Mouse (Mus musculus): Measurements from ENCODE around the gene Creld1.

Gene Creld1

DNA sequence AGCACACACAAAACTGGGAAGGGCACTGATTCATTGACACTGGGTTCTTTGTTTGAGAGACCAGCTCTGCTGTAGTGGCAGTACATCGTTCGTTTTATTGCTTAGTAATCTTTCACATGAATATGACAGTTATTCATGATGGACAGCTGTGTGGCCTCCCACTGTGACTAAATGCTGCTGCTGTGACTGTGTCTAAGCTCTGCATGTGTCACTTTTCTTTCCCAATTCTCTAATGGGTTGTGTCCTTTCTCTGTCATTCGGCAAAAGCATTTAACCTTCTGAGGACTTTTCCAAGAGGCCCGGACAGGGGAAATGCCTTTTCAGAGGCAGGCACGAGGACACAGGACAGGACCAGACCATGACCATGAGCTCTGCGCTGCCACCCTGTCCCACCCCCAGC, 30.8 kb downstream of the Creld1 start:
- no peak for DNase-seq

DNA sequence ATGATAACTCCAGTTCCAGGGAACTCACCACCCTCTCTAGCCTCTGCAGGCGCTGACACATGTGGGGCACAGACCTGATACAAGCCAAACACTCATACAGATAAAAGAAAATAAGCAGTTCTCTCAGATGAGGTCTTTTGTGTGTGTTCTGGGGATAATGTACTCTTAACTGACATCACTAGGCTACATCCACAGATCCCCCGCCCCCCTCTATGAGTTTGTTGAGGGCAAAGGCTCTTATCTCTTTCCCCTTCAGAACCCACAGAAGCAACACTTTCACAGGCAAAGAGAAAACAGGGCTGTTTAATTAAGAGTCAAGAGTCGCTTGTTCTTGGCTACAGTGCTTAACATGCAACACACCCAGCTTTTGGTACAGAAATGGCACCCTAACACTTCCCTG, 31.5 kb downstream of the Creld1 start:
- no peak for DNase-seq

GRCm38 (mm10) chr6:113517434-113518080, 34.5 kb downstream of the Creld1 start:
- DNase-seq: no peak

DNA sequence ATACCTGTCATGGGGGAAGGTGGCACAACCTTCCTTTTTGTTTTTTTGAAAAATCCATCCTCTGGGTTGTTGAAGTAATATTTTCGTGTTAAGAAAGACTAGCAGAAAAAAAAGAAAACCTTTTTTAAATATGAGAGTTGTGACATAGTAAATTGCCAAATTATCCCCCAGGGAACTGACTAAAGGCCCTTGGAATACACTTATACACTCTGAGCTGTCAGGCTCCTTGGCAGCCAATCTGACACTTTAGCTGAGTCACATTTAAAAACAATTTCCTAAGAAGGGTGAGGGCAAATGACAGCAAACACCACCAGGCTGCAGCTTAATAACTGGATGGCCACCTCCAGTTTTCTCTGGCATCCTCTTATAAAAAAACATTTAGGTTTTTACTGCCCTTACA, 39.2 kb downstream of the Creld1 start:
- no peak for DNase-seq

DNA sequence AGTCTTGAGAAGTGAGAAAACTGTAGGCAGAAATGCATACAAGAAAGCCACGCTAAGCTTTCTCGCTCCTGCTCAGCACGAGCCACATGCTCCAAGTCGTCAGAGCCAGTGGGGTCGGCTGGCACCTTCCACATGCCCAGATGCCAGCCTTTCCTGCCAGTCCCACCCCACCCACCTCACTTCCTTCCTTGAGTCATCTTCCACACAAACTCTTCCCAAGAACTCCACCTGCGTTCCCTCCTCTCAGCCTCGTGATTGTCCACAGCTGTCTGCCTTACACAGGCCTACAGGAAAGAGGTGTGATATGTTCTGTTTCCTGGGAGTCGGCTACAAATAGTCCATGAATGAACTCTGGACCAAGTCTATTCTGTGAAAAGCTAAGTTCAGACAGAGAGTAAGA, 40.3 kb downstream of the Creld1 start:
- DNase-seq: no peak

- peak; percentile 87 to 88 for DNase-seq
Measured at GRCm38 (mm10) chr6:113530932-113531839, 48.1 kb downstream of the Creld1 start, which contains the start of the genes Emc3 and Fancd2. Gene Emc3 (minus strand): TSS chr6:113531652. Gene Fancd2 (plus strand): TSS chr6:113531682.

GRCm38 (mm10) chr6:113531840-113532404, 48.8 kb downstream of the Creld1 start:
- no peak for DNase-seq

DNA sequence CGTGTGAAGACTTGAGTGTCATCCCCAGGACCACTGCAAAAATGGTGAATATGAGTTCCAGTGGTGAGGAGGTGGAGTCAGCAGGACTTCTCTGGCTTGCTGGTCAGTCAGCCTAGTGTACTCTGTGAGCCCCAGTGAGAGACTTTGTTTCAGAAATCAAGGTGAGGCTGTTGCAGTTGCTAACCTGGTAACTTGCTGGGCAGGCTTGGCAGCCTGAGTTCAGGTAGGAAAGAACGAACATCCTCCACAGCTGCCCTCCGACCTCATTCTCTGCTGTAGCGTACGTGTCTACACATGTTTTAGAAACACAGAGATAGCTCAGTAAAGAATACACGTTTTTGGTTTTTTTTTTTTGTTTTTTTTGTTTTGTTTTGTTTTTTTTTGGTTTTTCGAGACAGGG, 51.8 kb downstream of the Creld1 start:
- DNase-seq: no peak

DNA sequence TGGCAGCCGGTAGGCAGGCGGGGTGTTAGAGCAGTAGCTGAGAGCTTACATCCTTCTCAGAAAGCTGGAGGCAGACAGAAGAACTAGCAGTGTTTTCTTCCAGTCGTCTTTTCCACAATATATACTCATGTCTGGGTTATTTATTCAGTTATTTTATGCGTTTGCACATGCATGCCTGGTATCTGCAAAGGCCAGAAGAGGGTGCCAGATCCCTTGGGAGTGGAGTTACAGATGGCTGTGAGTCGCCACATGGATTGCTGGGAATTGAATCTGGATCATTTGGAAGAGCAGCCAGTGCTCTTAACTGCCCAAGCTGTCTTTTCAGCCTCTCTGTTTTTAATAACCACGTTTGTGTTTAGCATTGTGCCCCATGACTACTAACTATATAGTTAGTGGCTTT, 58.5 kb downstream of the Creld1 start:
- DNase-seq: no peak
